Mouse (Mus musculus): ENCODE measurements around the gene Tango6. TPM values are rescaled to one million over a fixed set of nuclear protein-coding genes. Genes with fewer than 3 reads are reported as not detected.

Gene Tango6
- polyA plus RNA-seq, 2 experiments from 2014 or later: 8.6 to 16.3 TPM

- ATAC-seq: no peak
Measured at GRCm38 (mm10) chr8:106764529-106764928, 81.7 kb downstream of the Tango6 start.

GRCm38 (mm10) chr8:106765570-106765969 is 82.7 kb downstream of the Tango6 start:
- ATAC-seq: no peak

GRCm38 (mm10) chr8:106766736-106767135 is 83.9 kb downstream of the Tango6 start:
- ATAC-seq: no peak

GRCm38 (mm10) chr8:106769147-106769805 is 86.4 kb downstream of the Tango6 start:
- no peak for ATAC-seq

GRCm38 (mm10) chr8:106770596-106771179 is 87.8 kb downstream of the Tango6 start:
- ATAC-seq: no peak

GRCm38 (mm10) chr8:106772094-106772493 is 89.2 kb downstream of the Tango6 start:
- no peak for ATAC-seq

GRCm38 (mm10) chr8:106772501-106772900 is 89.6 kb downstream of the Tango6 start:
- ATAC-seq: no peak

GRCm38 (mm10) chr8:106774567-106775320 is 91.9 kb downstream of the Tango6 start:
- ATAC-seq: no peak

GRCm38 (mm10) chr8:106789623-106790022 is 106.8 kb downstream of the Tango6 start:
- ATAC-seq: no peak

- ATAC-seq: no peak
Measured at GRCm38 (mm10) chr8:106794820-106795219, 112.0 kb downstream of the Tango6 start.

GRCm38 (mm10) chr8:106799821-106800220 is 117.0 kb downstream of the Tango6 start:
- no peak for ATAC-seq

- ATAC-seq: no peak
Measured at GRCm38 (mm10) chr8:106801261-106801660, 118.4 kb downstream of the Tango6 start.

- peak; percentile 51 for ATAC-seq
Measured at GRCm38 (mm10) chr8:106802384-106803137, 119.7 kb downstream of the Tango6 start.

GRCm38 (mm10) chr8:106805859-106806258 is 123.0 kb downstream of the Tango6 start:
- ATAC-seq: no peak

- no peak for ATAC-seq
Measured at GRCm38 (mm10) chr8:106807461-106807860, 124.6 kb downstream of the Tango6 start.

GRCm38 (mm10) chr8:106809726-106810125 is 126.9 kb downstream of the Tango6 start:
- ATAC-seq: no peak

- ATAC-seq: no peak
Measured at GRCm38 (mm10) chr8:106810406-106810805, 127.5 kb downstream of the Tango6 start.

- ATAC-seq: no peak
Measured at GRCm38 (mm10) chr8:106812560-106812959, 129.7 kb downstream of the Tango6 start.

GRCm38 (mm10) chr8:106816431-106817170 is 133.7 kb downstream of the Tango6 start:
- ATAC-seq: no peak

- ATAC-seq: no peak
Measured at GRCm38 (mm10) chr8:106817171-106817545, 134.3 kb downstream of the Tango6 start.

GRCm38 (mm10) chr8:106818626-106819515 is 136.0 kb downstream of the Tango6 start:
- no peak for ATAC-seq

Data from CD4-positive, CD25-positive, alpha-beta regulatory T cell, adult 4 months (primary cell).